Comparison of ENCODE assay signal across 19 mouse cellular contexts in genomic region chr10:122754967-122755366, GRCm38 (mm10).
DNase-seq lines count a peak whose midpoint lies in the region; ATAC-seq lines count a peak whose summit lies in the region.
"Had no signal": no experiment of that assay in that cellular context is flagged by ENCODE, and none has a peak within 500 bp of the region (broad histone marks: within the 10 kb centered on the region; RNA-seq: fewer than 3 reads in every experiment).

No protein-coding gene starts in this region.

- ATAC-seq in frontal cortex, adult (ENCODE audit: low TSS enrichment) = peak; percentile 35; the same call in 1 of the 2 replicates
- ATAC-seq in CD4-positive, CD25-positive, alpha-beta regulatory T cell, adult 4 months = peak; percentile 70
- ATAC-seq in activated CD4-positive, CD25-positive, alpha-beta regulatory T cell, adult 4 months = peak; percentile 44
- peak; percentile 69 for ATAC-seq in inflammation-experienced regulatory T-cells, adult 6 months
- ATAC-seq: forebrain, embryonic 13.5 days; forebrain, embryonic 15.5 days; forebrain, postnatal 0 days had no signal

- DNase-seq in frontal cortex, postnatal 14 days (ENCODE audit: low spot score in 2 of 2) = no peak
- no peak for DNase-seq in layer of hippocampus, adult 11-12 months (ENCODE audit: low spot score)
- DNase-seq in B cell, adult 2 months = no peak
- DNase-seq in layer of hippocampus, adult 8-10 months (ENCODE audit: low spot score in 2 of 2) = no peak
- DNase-seq: adrenal gland, adult 8-10 months; adrenal gland, postnatal 14 days; adrenal gland, postnatal 36 days; cerebellum, adult 11-12 months; cerebellum, adult 2 months; cerebellum, adult 9-10 months; cerebellum, postnatal 10 days; cerebellum, postnatal 25 days; forebrain, postnatal 0 days had no signal
